Mouse (Mus musculus) heart, postnatal 36 days (tissue): ENCODE measurements around the gene Il6st. TPM values are rescaled to one million over a fixed set of nuclear protein-coding genes. Genes with fewer than 3 reads are reported as not detected.
"Not testable (repeated sequence)": the region's sequence is repeated elsewhere in the genome, so short reads cannot be mapped to it uniquely, and the experiment has no call there.

Experiments
- DNase-seq, 2 experiments: peaks; one replicate each; pipeline ENCODE4 v3.0.0; 2021 to 2022
- intact Hi-C: fragments of 180-260 bp; cut with DNase I; formaldehyde crosslinking; loops from one replicate; pipeline ENCODE4 v1.15.1; 2025
- total RNA-seq, 2 experiments: library from RNA; stranded (reverse); gene quantifications; 2 replicates each; pipeline ENCODE4 v1.2.3; 2021

The Il6st gene
- total RNA-seq, result 100 to 1,000 TPM; 203 to 252 TPM

GRCm38 (mm10) chr13:112463868-112464625, at the start of gene Il6st:
Il6st (plus strand) TSS chr13:112464070.
- DNase-seq, result peak; percentile 97

GRCm38 (mm10) chr13:112415896-112416295, 48.0 kb upstream of the Il6st start:
- no peak for DNase-seq
- intact Hi-C loops, result loop anchor here (2.0 kb wide), 1 partner anchor 47 kb away; no protein-coding TSS in a partner anchor

More at GRCm38 (mm10) chr13:112463868-112464625, at the start of gene Il6st:
- intact Hi-C loops, result loop anchor here (2.0 to 5.0 kb wide), 3 partner anchors 23 to 49 kb away; no protein-coding TSS in a partner anchor

- intact Hi-C loops, result no loop called here
- DNase-seq, result no peak
Observed at GRCm38 (mm10) chr13:112416410-112417162, 47.3 kb upstream of the Il6st start.

GRCm38 (mm10) chr13:112417163-112417523, 46.7 kb upstream of the Il6st start:
- DNase-seq, result no peak
- intact Hi-C loops, result no loop called here

GRCm38 (mm10) chr13:112417861-112418423, 45.9 kb upstream of the Il6st start:
- intact Hi-C loops, result no loop called here
- DNase-seq, result no peak

- intact Hi-C loops, result no loop called here
- no peak for DNase-seq
Observed at GRCm38 (mm10) chr13:112418595-112418994, 45.3 kb upstream of the Il6st start.

- intact Hi-C loops, result no loop called here
Observed at GRCm38 (mm10) chr13:112424212-112424611, 39.7 kb upstream of the Il6st start.

GRCm38 (mm10) chr13:112424635-112425034, 39.2 kb upstream of the Il6st start:
- intact Hi-C loops, result loop anchor here (5.0 kb wide), 1 partner anchor 38 kb away; the partner anchor contains the start of gene Il6st
- no peak for DNase-seq

More at GRCm38 (mm10) chr13:112424212-112424611, 39.7 kb upstream of the Il6st start:
- DNase-seq, result no peak

- DNase-seq, result no peak
- intact Hi-C loops, result loop anchor here (5.0 kb wide), 1 partner anchor 37 kb away; the partner anchor contains the start of gene Il6st
Observed at GRCm38 (mm10) chr13:112425181-112425654, 38.7 kb upstream of the Il6st start.

GRCm38 (mm10) chr13:112426265-112427135, 37.4 kb upstream of the Il6st start:
- intact Hi-C loops, result loop anchor here (5.0 kb wide), 1 partner anchor 36 kb away; the partner anchor contains the start of gene Il6st
- DNase-seq, result no peak

GRCm38 (mm10) chr13:112427136-112427470, 36.8 kb upstream of the Il6st start:
- not testable (repeated sequence) for DNase-seq
- intact Hi-C loops, result loop anchor here (5.0 kb wide), 1 partner anchor 35 kb away; the partner anchor contains the start of gene Il6st

GRCm38 (mm10) chr13:112427521-112427920, 36.3 kb upstream of the Il6st start:
- DNase-seq, result no peak
- intact Hi-C loops, result loop anchor here (5.0 kb wide), 1 partner anchor 35 kb away; the partner anchor contains the start of gene Il6st

GRCm38 (mm10) chr13:112433271-112433670, 30.6 kb upstream of the Il6st start:
- no peak for DNase-seq
- intact Hi-C loops, result no loop called here

GRCm38 (mm10) chr13:112435241-112436075, 28.4 kb upstream of the Il6st start:
- no peak for DNase-seq

GRCm38 (mm10) chr13:112436288-112436687, 27.6 kb upstream of the Il6st start:
- no peak for DNase-seq

More at GRCm38 (mm10) chr13:112435241-112436075, 28.4 kb upstream of the Il6st start:
- intact Hi-C loops, result no loop called here

GRCm38 (mm10) chr13:112438001-112438868, 25.6 kb upstream of the Il6st start:
- intact Hi-C loops, result no loop called here
- no peak for DNase-seq

More at GRCm38 (mm10) chr13:112436288-112436687, 27.6 kb upstream of the Il6st start:
- intact Hi-C loops, result no loop called here

- no peak for DNase-seq
- intact Hi-C loops, result no loop called here
Observed at GRCm38 (mm10) chr13:112439105-112439818, 24.6 kb upstream of the Il6st start.
